Mouse (Mus musculus) MEL (cell line): ENCODE data around the gene Cox7a2.

ENCODE experiments used
- CTCF ChIP-seq, 3 experiments: IDR thresholded peaks in 2 of 3; conservative IDR thresholded peaks in 1 of 3; 2 replicates each; pipeline ENCODE4 v1.5.1; 2011 to 2012; ENCODE audit warnings: low read length in 3 of 3, low read depth in 2 of 3, mild to moderate bottlenecking in 2 of 3, improper control_type of control experiment in 1 of 3, inconsistent platforms in 1 of 3, mixed read lengths in 1 of 3, moderate library complexity in 1 of 3; ENCODE audit not compliant: control insufficient read depth in 1 of 3, insufficient read depth in 1 of 3, poor library complexity in 1 of 3, severe bottlenecking in 1 of 3
- E2F4 ChIP-seq: IDR thresholded peaks from 2 replicates; pipeline ENCODE4 v1.6.1; 2011; ENCODE audit warnings: low read depth, low read length, improper control_type of control experiment, borderline replicate concordance
- EP300 ChIP-seq, 2 experiments: IDR thresholded peaks; 2 replicates each; pipeline ENCODE4 v1.6.1; 2011; ENCODE audit warnings: improper control_type of control experiment in 2 of 2, low read length in 2 of 2, low read depth in 1 of 2, mild to moderate bottlenecking in 1 of 2
- GATA1 ChIP-seq: IDR thresholded peaks from 2 replicates; pipeline ENCODE4 v1.6.1; 2011; ENCODE audit warnings: low read depth, low read length, improper control_type of control experiment
- MAFK ChIP-seq: IDR thresholded peaks from 2 replicates; pipeline ENCODE4 v1.6.1; 2011; ENCODE audit warnings: low read depth, mild to moderate bottlenecking, low read length, improper control_type of control experiment, borderline replicate concordance
- MAZ ChIP-seq: IDR thresholded peaks from 2 replicates; pipeline ENCODE4 v1.6.1; 2012; ENCODE audit warnings: low read depth, mild to moderate bottlenecking, inconsistent platforms, low read length, improper control_type of control experiment
- MYC ChIP-seq: IDR thresholded peaks from 2 replicates; pipeline ENCODE4 v1.6.1; 2011; ENCODE audit warnings: low read depth, mild to moderate bottlenecking, low read length, improper control_type of control experiment, moderate library complexity
- POLR2A ChIP-seq, 2 experiments: IDR thresholded peaks; 2 replicates each; pipeline ENCODE4 v1.6.1; 2011 to 2012; ENCODE audit warnings: low read length in 2 of 2, mild to moderate bottlenecking in 2 of 2, control low read depth in 1 of 2, improper control_type of control experiment in 1 of 2, low read depth in 1 of 2, moderate library complexity in 1 of 2; ENCODE audit not compliant: control insufficient read depth in 1 of 2, insufficient read depth in 1 of 2, poor library complexity in 1 of 2
- POLR2AphosphoS5 ChIP-seq: IDR thresholded peaks from 2 replicates; pipeline ENCODE4 v1.6.1; 2012; ENCODE audit warnings: low read depth, borderline replicate concordance, mild to moderate bottlenecking, inconsistent platforms, low read length, moderate library complexity, mixed read lengths
- RAD21 ChIP-seq: IDR thresholded peaks from 2 replicates; pipeline ENCODE4 v1.6.1; 2011; ENCODE audit warnings: mild to moderate bottlenecking, low read depth, low read length, improper control_type of control experiment
- SIN3A ChIP-seq: IDR thresholded peaks from 2 replicates; pipeline ENCODE4 v1.6.1; 2012; ENCODE audit warnings: low read length, improper control_type of control experiment, inconsistent platforms
- SMC3 ChIP-seq: IDR thresholded peaks from 2 replicates; pipeline ENCODE4 v1.6.1; 2011; ENCODE audit warnings: low read depth, low read length, improper control_type of control experiment
- TBP ChIP-seq: IDR thresholded peaks from 2 replicates; pipeline ENCODE4 v1.8.0; 2011; ENCODE audit warnings: low read depth, low read length, improper control_type of control experiment
- USF1 ChIP-seq: IDR thresholded peaks from 2 replicates; pipeline ENCODE4 v1.6.1; 2014; ENCODE audit warnings: low read depth, mild to moderate bottlenecking, inconsistent platforms, low read length, improper control_type of control experiment, moderate library complexity

GRCm38 (mm10) chr9:79735608-79736007 is 24.1 kb downstream of the Cox7a2 start:
- TF ChIP-seq POLR2A (IDR thresholded peaks at IDR 0.05; ENCODE audit: control insufficient read depth in 1 of 2, insufficient read depth in 1 of 2, low read depth in 1 of 2, low read length in 2 of 2, poor library complexity in 1 of 2), result no peak
- no peak for TF ChIP-seq SIN3A
- TF ChIP-seq CTCF (IDR thresholded peaks at IDR 0.05 in 2 of 3, conservative IDR thresholded peaks at IDR 0.05 in 1 of 3; ENCODE audit: control insufficient read depth in 1 of 3, insufficient read depth in 1 of 3, low read depth in 2 of 3, low read length in 3 of 3, poor library complexity in 1 of 3, severe bottlenecking in 1 of 3), result no peak
- TF ChIP-seq POLR2AphosphoS5, result no peak
- TF ChIP-seq TBP, result no peak
- no peak for TF ChIP-seq MAFK
- no peak for TF ChIP-seq EP300 (IDR thresholded peaks at IDR 0.05; ENCODE audit: low read depth in 1 of 2, low read length in 2 of 2)
- no peak for TF ChIP-seq MAZ
- no peak for TF ChIP-seq GATA1
- TF ChIP-seq SMC3, result no peak
- TF ChIP-seq RAD21, result no peak
- no peak for TF ChIP-seq USF1
- TF ChIP-seq MYC, result no peak
- no peak for TF ChIP-seq E2F4
